10 mouse cellular contexts compared by ENCODE assay signal in the genomic region with DNA sequence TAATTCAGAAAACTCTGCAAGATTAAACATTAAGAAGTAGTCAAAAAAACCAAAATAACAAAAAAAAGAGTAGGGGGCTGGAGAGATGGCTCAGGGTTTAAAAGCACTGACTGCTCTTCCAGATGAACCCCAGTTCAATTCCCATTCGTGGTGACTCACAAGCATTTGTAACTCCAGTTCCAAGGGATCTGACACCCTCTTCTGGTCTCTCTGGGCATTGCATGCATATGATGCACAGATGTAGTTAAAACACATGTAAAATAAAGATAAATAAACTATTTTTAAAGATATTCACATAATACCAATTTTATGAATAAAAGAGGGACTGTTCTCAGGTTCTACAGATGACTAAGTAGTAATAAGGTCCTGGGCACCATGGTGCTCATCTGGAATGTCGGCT. TPM values are rescaled to one million over a fixed set of nuclear protein-coding genes. Genes with fewer than 3 reads are reported as not detected.
A peak's percentile ranks its signal among the peaks of the same experiment; 100 is the strongest.
DNase-seq lines count a peak whose midpoint lies in the region; ATAC-seq lines count a peak whose summit lies in the region.
"Had no signal": no experiment of that assay in that cellular context is flagged by ENCODE, and none has a peak within 500 bp of the region (broad histone marks: within the 10 kb centered on the region; RNA-seq: fewer than 3 reads in every experiment).

No protein-coding gene starts in this region.

- H3K9me3 ChIP-seq in forebrain, embryonic 11.5 days (ENCODE audit: control insufficient read depth, low read length) = no peaks in the 10 kb centered on the region
- no peaks in the 10 kb centered on the region for H3K9me3 ChIP-seq in forebrain, embryonic 15.5 days
- H3K9me3 ChIP-seq: heart, embryonic 13.5 days had no signal

- peak; percentile 62 for DNase-seq in forebrain, embryonic 11.5 days (ENCODE audit: low spot score)
- peak; percentile 40 for DNase-seq in left cerebral cortex, postnatal 4 days
- DNase-seq in left cerebral cortex, postnatal 36 days (ENCODE audit: low spot score in 2 of 2) = no peak
- DNase-seq in MN1 (ENCODE audit: low spot score) = peak; percentile 13
- DNase-seq in embryo, embryonic 10 days (ENCODE audit: low spot score) = peak; percentile 54
- DNase-seq in lung, postnatal 14 days = peak; percentile 39
- no peak for DNase-seq in Muller cell, postnatal 12 days (ENCODE audit: inconsistent ontology term)

- no peaks in the 10 kb centered on the region for H3K36me3 ChIP-seq in forebrain, embryonic 11.5 days (ENCODE audit: control insufficient read depth, insufficient read depth, low read length)
- no peaks in the 10 kb centered on the region for H3K36me3 ChIP-seq in forebrain, embryonic 15.5 days
- H3K36me3 ChIP-seq: heart, embryonic 13.5 days had no signal

- no peak overlapping the region for H3K9ac ChIP-seq in forebrain, embryonic 11.5 days (ENCODE audit: low read length)
- H3K9ac ChIP-seq in forebrain, embryonic 15.5 days (replicated peaks) = no peak overlapping the region
- H3K9ac ChIP-seq: heart, embryonic 13.5 days had no signal

- H3K4me3 ChIP-seq in forebrain, embryonic 11.5 days (ENCODE audit: low read depth, low read length) = no peak overlapping the region
- no peak overlapping the region for H3K4me3 ChIP-seq in forebrain, embryonic 15.5 days
- H3K4me3 ChIP-seq: heart, embryonic 13.5 days had no signal

- ATAC-seq in forebrain, embryonic 11.5 days (replicated peaks; ENCODE audit: low FRiP score) = no peak
- no peak for ATAC-seq in forebrain, embryonic 15.5 days (replicated peaks)

- H3K4me1 ChIP-seq in forebrain, embryonic 11.5 days (replicated peaks; ENCODE audit: control insufficient read depth, insufficient read depth, low read length) = no peaks in the 10 kb centered on the region
- no peaks in the 10 kb centered on the region for H3K4me1 ChIP-seq in forebrain, embryonic 15.5 days

- intact Hi-C loops in left cerebral cortex, postnatal 4 days (cut with DNase I) = loop anchor here (10.0 kb wide), 1 partner anchor 173 kb away; no protein-coding TSS in a partner anchor
- intact Hi-C loops in left cerebral cortex, postnatal 36 days (cut with DNase I) = no loop called here

- no peak overlapping the region for H3K4me2 ChIP-seq in forebrain, embryonic 11.5 days (ENCODE audit: low read depth, low read length, severe bottlenecking)
- no peak overlapping the region for H3K4me2 ChIP-seq in forebrain, embryonic 15.5 days (replicated peaks)
- H3K4me2 ChIP-seq: heart, embryonic 13.5 days had no signal

- H3K27me3 ChIP-seq in forebrain, embryonic 11.5 days (ENCODE audit: control insufficient read depth, insufficient read depth, low read length) = no peaks in the 10 kb centered on the region
- H3K27me3 ChIP-seq in forebrain, embryonic 15.5 days = no peaks in the 10 kb centered on the region
- H3K27me3 ChIP-seq: heart, embryonic 13.5 days had no signal

- no peak overlapping the region for H3K27ac ChIP-seq in forebrain, embryonic 11.5 days (ENCODE audit: low read depth, low read length)
- H3K27ac ChIP-seq in forebrain, embryonic 15.5 days (replicated peaks) = no peak overlapping the region
- H3K27ac ChIP-seq: heart, embryonic 13.5 days; macrophage had no signal

- WGBS in forebrain, embryonic 11.5 days = 54% methylated on average over 2 of the region's 2 CpGs
- 62% methylated on average over 2 of the region's 2 CpGs for whole genome bisulfite sequencing in forebrain, embryonic 15.5 days

RNA-seq across cellular contexts. Expression of gene Trpc1, which starts 52.4 kb away (rescaled TPM):
- polyA plus RNA-seq in forebrain, embryonic 11.5 days (2014; fragmentation: Nextera tagmentation; extraction: Ambion mirVana) = 2.8 and 3.1 TPM in 2 replicates
- 6.5 and 6.9 TPM in 2 replicates for polyA plus RNA-seq in forebrain, embryonic 15.5 days (2015; fragmentation: Nextera tagmentation; extraction: Ambion mirVana)
- total RNA-seq in left cerebral cortex, postnatal 4 days (2021) = 10 to 100 TPM; 33.7 to 35.9 TPM
- total RNA-seq in left cerebral cortex, postnatal 36 days (2021) = 10 to 100 TPM; 45.7 to 46.4 TPM
- polyA plus RNA-seq: macrophage had no signal

Comparison
In these comparisons a context has a peak if more than half of its experiments do, and no peak if none do; other contexts are left out.
1. DNase-seq: peak in forebrain, embryonic 11.5 days (single experiment), left cerebral cortex, postnatal 4 days (single experiment), MN1 (single experiment), embryo, embryonic 10 days (single experiment) and lung, postnatal 14 days (single experiment); none in left cerebral cortex, postnatal 36 days (0 of 2) and Muller cell, postnatal 12 days (single experiment).